Mouse (Mus musculus): ENCODE measurements around the gene Nrn1l.

Gene Nrn1l

GRCm38 (mm10) chr8:105942026-105942425 lies 48.7 kb downstream of the Nrn1l start:
- in situ Hi-C loops (cut with MboI; ENCODE audit: unreplicated experiment in 2 of 2), result loop anchor here (5.0 kb wide), 2 partner anchors 35 to 40 kb away; partner anchors contain the start of gene Dpep3 (in 1 of the 2)

- in situ Hi-C loops (cut with MboI; ENCODE audit: unreplicated experiment in 2 of 2), result loop anchor here (5.0 kb wide), 2 partner anchors 35 to 40 kb away; partner anchors contain the start of gene Dpep3 (in 1 of the 2)
Observed at GRCm38 (mm10) chr8:105942542-105942941, 49.2 kb downstream of the Nrn1l start.

DNA sequence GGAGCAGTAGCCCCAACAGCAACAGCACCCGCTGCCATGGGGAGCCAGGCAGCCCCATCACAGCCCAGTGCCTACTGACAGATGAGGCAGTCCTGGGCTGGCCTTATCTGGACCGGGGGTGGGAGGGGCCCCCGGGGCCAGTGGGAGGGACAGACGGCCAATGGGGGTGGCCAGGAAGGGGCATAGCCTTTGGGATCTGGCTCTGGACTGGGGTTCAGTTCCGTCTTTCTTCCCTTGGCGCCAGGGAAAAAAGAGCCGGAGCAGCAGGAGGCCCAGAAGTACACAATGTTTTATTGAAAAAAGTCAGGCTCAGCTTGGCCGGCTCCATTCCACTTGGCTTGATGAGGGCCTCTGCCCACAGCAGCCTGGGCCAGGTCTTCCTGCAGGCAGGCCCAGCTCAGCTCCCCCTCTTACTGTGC lies 50.0 kb downstream of the Nrn1l start, which contains the start of gene Lcat:
Lcat (minus strand) TSS at position 62 of the 419 bp plus-strand sequence.
- in situ Hi-C loops (cut with MboI; ENCODE audit: unreplicated experiment in 2 of 2), result loop anchor here (5.0 kb wide), 2 partner anchors 34 to 39 kb away; partner anchors contain the start of gene Dpep3 (in 1 of the 2)
